Mouse (Mus musculus) heart, postnatal 0 days (tissue): Measurements from ENCODE around the gene Smad9.

Experiments
- CTCF ChIP-seq: IDR thresholded peaks from 2 replicates; pipeline ENCODE4 v1.5.1; 2016; ENCODE audit warnings: antibody characterized with exemption, control low read depth, low read depth
- EP300 ChIP-seq: IDR thresholded peaks from 2 replicates; pipeline ENCODE4 v1.6.1; 2016; ENCODE audit warnings: antibody characterized with exemption, low read depth

- TF ChIP-seq CTCF (no peak), EP300 (no peak)
These were observed 18.1 kb upstream of the Smad9 start for GRCm38 (mm10) chr3:54737317-54737716.
